Mouse (Mus musculus) Muller cell, postnatal 12 days (primary cell): Measurements from ENCODE around the gene Ttc7b.

Experiments
- DNase-seq: peaks from one replicate; pipeline ENCODE4 v3.0.0-alpha.2; 2015; ENCODE audit errors: inconsistent ontology term

The Ttc7b gene

GRCm38 (mm10) chr12:100382526-100382925, 138.1 kb downstream of the Ttc7b start:
- DNase-seq, result no peak

GRCm38 (mm10) chr12:100381941-100382340, 138.7 kb downstream of the Ttc7b start:
- DNase-seq, result no peak

DNA sequence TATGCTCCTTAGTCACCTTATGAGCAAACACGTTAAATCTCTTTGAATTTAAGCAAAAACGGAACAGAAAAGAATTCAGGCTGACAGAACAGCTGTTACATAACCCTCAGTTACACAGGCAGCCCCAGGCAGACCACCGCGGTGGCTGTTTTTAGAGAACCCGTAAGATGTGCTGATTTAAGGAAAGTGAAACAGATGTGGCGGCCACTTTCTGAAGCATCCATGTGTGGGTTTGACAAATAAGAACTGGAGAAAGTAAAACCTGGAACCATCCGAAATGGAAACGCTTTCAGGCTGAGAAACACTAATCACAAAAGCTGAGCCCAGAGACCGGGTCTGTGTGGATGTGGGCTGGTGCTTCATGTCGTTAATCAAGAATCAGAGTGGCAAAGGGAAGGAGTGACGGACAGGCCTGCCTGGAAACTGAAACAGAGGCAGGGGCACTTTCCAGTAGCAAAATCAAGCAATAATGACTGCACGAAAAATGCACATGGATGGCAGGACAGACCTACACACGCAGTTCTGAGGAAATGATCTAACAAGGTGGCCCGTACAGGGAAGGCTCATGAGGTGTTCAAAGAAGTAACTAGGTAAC, 139.8 kb downstream of the Ttc7b start:
- no peak for DNase-seq

DNA sequence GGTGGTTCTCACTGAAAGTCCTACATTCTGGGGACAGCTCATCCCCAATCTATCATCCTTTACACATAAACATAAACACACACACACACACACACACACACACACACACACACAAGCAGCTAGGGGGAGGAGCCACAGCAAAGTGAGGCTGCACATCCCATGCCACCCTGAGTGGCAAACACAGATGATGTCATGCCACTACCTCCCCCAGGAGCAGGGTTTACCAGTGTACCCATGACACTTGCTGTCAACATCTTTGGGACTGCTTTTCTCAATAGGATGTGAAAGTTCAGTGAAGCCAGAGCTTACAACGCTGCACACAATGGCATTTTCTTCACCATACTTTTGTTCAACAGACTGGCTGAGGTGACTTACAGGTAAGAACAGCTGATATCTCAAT, 140.8 kb downstream of the Ttc7b start:
- no peak for DNase-seq

DNA sequence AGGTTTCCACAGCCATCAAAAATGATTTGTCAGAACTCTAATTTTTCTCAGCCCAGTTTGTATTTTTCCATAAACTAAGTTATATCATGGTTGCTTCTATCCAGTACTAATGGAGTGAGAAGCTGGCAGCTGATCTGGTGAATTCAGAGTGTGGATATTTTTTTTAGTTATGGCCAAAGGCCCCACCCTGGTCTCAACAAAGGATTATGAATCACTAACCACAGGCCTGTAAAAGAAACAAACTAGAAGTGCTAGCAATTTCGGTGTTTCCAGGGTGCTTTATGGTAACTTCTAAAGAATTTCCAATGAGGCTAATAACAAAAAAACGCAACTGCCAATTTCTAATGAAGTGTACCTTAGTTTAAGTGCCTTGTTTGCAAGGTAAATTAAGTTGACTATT, 142.4 kb downstream of the Ttc7b start:
- peak; percentile 51 for DNase-seq

GRCm38 (mm10) chr12:100377791-100378190, 142.8 kb downstream of the Ttc7b start:
- no peak for DNase-seq

GRCm38 (mm10) chr12:100375801-100376200, 144.8 kb downstream of the Ttc7b start:
- DNase-seq, result no peak

DNA sequence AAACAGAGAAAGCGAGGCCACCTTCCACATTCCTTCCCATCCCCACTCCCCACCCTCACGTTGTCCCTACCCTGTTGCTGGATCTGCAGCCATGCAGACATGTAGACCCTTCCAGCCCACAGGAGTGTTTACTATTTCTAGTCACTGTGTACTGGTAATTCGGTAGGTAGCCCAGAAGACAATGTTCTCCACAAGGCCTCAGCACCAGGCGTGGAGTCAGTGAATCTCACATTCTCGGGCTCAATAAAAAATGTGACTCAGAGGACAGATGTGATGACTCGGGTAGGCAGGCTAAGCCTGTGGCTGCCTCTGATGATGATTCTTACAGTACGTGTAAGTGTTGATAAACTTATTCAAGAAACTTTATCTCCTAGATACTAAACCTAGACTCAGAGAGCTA, 147.8 kb downstream of the Ttc7b start:
- DNase-seq, result peak; percentile 17

- DNase-seq, result no peak
Observed at GRCm38 (mm10) chr12:100372015-100372414, 148.6 kb downstream of the Ttc7b start.

DNA sequence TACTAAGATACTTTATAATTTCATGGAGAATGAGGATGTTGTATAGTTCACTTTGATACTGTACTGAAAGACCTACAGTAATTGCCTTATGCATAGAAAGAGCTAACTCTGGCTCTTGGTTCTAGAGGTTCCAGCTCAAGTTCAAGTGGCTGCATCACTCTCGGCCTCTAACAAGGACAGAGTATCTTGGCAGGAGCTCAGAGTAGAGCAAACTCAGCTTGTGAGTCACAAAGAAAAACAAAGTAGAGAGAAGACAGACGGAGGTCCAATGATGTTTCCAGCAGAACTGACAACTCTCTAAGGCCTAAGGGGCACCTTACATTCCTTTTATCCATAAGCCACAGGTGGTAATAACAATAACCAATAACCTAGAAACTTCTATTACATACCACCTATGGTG, 150.8 kb downstream of the Ttc7b start:
- no peak for DNase-seq

- DNase-seq, result no peak
Observed at GRCm38 (mm10) chr12:100369220-100369619, 151.4 kb downstream of the Ttc7b start.

DNA sequence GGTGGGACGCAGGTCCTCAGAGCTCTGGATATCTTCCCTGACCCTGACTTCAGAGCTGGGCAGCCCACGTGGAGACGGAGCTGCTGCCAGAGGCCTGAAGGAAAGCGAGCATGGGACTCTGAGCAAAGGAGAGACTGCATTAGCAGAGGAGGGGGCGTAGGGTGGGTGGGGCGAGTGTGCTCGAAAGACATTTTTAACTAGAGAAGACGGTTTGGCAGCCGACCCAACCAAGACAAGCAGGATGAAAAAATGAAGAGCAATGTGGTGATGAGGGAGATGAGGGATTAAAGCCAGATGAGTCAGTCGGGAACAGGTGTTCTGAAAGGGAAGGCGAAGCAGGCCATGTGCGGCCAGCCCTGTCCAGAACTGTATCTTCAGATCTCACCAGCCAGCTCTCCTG, 159.3 kb downstream of the Ttc7b start:
- DNase-seq, result no peak

DNA sequence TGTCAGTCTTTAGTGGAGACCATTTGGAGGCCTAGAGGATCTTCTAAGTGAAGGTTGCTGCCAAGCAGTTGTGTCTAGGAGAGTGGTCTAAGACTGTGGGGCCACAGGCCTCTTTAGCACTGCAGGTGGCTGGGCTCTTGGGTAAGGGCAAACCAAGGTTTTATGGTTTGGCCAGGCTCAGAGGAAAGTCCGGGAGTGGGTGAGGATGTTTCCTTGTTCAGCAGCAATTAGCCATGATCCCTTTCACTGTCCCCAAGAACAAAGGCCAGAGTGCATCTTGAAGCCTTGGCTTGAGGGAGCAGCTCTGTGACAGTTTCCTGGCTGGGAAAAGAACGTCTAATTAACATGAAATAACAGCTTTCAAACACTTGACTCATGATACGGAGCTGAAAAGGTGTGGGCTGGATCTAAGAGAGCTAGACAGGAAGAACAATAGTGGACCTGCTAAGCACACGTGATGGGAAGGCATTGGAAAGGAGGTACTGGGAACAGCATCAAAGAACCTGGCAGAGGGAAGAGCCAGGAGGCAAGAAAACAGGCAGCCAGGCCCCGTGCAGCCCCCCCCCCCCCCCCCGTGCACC, 162.5 kb downstream of the Ttc7b start:
- DNase-seq, result no peak

- no peak for DNase-seq
Observed at GRCm38 (mm10) chr12:100356407-100356806, 164.2 kb downstream of the Ttc7b start.

GRCm38 (mm10) chr12:100355565-100355964, 165.1 kb downstream of the Ttc7b start:
- no peak for DNase-seq

DNA sequence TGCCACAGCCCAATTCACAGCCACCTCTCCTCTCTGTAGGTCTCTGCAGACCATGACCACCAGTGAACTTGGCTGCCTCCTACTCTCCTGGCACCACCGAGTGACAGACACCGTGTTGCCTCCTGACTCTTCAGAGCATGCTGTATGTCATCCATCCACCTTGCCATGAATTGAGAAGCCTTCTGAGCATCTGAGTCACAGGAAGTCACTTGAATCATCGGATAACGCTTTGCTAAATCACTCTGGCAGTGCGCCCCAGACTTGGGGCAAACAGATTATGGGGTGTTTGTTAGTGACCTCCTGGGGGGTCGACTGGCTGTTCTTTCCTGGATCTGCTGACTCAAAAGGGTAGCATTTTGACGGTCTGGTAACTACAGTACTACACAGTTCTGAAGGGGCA, 166.7 kb downstream of the Ttc7b start:
- peak; percentile 61 for DNase-seq

DNA sequence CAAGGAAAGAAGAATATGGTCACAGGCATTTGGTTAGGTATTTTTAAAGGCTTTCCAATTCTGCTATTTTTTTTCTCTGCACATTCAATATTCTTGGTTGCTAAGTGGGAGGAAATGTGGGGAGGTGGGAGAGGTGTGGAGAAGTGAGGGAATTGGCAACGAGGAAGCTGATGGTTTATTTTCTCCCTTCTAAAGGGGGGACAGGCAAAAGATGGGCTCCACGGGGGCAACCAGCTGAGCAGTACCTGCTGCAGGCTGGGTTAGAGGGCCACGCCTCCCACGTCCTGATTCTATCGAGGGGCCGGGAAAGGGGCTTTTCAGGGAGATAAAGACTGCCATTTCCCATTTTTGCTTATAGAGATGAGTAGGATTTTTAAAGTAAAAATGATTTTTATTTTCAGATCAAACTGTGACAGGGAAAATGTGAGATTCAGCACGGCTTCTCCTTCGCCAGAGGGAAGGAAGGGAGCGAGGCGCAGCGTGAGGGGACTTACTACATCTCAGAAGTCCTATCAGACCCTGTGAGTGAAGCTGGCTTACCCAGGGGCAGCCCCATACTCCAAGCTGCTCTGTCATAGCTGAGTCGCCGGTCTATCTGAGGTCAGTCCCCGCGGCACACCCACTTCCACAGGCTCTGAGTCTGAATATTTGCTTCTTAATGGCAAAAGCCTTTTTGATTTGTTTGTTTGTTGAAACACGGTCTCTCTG, 167.4 kb downstream of the Ttc7b start:
- no peak for DNase-seq

DNA sequence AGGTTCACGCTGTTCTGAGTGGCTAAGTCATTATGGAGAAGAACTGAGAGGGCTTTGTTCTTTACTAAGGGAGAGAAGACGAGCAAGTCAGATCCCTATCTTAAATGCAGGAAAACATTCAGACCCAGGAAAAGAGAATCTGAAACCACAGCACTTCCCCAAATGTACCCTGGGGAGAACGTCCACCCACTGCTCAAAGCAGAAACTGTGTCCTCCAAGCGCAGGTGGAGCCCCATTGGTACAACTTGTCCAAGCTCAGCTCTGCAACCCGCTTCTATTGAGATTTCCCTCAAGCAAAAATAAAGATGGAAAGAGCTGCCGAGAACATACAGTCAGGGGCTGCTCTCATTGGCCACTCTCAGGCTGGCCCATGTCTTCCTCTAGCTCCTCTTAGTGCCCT, 168.5 kb downstream of the Ttc7b start:
- no peak for DNase-seq

DNA sequence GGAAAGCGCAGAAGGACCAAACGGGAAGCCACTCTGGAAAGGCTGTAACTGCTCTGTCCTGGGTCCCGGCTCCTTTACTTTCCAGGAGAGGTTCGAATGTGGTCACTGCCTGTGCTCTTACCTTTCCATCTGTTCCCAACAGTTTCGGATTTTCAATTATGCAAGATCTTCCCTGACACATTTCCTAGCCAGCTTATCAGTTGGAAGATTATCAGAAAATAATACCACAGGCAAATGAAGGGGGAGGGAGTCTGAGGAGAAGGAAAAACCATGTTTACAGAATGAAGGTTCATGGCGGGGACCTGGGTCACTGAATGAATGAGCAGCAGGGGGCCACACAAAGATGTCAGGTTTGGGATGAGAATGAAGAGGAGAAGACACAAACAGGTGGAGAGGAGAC, 177.1 kb downstream of the Ttc7b start:
- no peak for DNase-seq

GRCm38 (mm10) chr12:100341614-100342013, 179.0 kb downstream of the Ttc7b start:
- no peak for DNase-seq

DNA sequence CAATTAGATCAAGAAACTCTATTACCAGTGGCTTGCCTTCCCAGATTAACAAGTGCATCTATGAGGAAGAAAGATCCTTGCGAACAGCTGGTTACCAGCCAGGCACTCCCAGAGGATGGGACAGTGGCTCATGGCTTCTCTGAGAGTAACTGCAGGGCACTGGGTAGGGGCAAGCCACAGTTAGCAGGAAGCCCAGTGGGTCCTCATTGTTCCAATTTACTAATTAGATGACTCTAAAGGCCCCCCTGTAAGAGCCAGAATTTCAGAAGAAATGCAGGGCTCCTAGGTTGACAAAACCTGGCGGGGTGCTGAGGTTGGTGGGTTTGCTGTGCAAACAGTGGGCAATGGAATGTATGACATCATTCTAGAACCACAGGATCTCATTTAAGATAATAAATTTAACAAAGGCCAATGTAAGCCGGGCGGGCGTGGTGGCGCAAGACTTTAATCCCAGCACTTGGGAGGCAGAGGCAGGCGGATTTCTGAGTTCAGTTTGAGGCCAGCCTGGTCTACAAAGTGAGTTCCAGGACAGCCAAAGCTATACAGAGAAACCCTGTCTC, 179.6 kb downstream of the Ttc7b start:
- DNase-seq, result peak; percentile 27

GRCm38 (mm10) chr12:100338055-100338454, 182.6 kb downstream of the Ttc7b start:
- DNase-seq, result peak; percentile 22
